Mouse (Mus musculus): ENCODE measurements around the gene Anxa10.
A peak's percentile ranks its signal among the peaks of the same experiment; 100 is the strongest.

Gene Anxa10

DNA sequence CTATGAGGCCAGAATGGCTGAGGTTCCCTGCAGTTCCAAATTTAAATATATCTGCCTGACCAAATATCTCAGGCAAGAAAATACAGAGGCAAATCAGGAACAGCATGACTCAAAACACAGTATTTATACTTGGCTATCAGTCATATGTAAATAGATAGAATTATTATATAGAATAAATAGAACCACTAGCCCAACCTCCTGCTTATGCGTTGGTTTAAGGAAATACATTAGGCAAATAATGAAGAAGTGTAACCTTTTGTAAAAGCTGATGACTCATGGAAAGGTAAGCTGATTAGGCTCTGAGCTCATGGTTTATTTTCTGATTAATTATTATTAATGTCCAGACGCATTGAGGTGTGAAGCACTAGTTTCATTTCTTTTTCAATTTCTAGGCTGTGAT lies at the start of gene Anxa10:
Gene Anxa10 (minus strand): TSS at position 53 of the 400 bp plus-strand sequence.
- no peak for DNase-seq

DNA sequence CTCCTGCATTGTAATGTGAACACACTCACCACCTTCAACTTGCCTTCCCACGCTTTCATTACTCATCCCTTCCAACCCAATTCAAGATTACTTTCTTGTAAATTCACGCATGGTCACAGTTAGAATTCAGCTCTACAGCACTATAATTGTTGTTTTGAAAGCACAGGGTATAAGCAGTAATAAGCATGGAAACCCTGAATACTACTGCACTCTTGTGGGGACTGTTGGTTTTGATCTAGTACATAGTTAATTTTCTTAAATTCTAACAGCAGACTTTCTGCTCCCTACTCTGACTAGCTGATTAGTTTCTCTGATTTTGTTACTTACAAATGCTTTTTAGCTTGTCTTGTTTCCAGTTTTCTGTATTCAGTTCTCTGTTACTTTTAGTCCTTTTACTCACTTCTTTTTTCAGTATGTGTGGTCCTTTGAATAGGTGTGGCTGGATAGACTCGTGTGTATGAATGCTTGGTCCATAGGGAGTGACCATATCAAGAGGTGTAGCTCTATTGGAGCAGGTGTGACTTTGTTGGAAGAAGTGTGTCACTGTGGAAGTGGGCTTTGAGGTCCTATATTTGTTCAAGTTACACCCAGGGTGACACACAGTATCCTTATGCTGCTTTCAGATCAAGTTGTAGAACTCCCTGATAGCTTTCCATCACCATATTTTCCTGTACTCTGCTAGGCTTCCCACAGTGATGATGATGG lies 9.9 kb upstream of the Anxa10 start:
- DNase-seq: no peak

DNA sequence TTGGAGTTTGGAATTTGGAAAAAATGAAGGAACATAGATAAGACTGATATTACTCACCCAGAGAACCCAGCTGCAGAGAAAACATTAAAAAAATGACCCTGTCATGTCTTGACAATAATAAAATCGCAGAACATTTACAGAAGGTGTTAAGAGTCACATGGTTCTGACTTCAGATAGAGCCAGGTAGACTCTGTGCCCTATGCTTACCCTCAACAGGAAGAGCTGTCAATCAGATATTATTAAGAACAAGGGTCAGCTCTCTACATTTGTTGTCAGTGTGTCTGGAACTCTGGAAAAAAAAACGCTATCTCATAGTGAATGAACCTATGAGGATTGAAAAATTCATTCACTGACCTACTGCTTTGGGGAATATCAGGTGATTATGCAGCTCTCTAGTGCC lies 25.7 kb downstream of the Anxa10 start:
- DNase-seq: no peak

DNA sequence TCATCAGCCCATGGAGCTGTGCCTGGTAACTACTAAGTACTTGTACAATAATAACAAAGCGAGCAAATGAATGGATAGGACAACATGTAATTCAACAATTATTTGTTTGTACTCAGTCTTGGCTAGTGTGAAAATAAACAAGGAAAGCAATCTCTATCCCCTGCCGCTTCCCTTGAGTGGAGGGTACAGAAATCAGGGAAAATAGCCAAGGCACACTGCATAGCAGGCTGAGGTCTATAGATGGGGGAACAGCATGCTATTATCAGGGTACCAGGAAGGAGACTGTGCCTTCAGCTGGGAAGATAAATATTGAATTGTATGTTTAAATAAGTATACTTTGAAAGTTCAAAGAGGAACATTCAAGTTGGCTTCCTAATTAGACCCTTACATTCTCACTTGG lies 41.1 kb downstream of the Anxa10 start:
- DNase-seq: no peak

DNA sequence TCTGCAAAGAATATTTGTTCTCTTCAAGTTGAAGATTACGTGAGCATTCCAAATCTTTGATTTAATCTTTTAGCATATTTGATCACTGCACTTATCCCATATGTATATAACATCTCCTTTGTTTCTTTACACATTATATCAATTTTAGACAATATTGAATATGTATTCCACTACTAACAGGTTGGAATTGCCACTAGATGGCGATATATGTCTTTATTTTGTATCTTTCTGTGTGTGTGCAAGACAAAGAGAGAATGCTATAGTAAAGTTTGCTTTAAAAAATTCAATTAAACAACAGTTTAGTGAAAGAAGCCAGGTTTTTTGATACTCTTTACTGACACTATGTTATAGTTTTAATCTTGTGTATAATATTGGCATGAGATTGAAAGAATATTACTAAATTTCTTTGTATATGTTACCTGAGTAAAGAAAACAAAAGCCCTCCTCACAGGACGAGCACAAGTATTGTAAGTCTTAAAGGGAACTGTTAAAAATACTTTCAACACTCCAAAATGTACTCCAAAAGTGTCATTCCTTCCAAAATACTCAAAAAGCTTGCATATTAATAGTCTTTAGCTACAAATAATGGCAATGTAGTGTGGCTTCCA lies 42.7 kb downstream of the Anxa10 start:
- peak; percentile 83 for DNase-seq

DNA sequence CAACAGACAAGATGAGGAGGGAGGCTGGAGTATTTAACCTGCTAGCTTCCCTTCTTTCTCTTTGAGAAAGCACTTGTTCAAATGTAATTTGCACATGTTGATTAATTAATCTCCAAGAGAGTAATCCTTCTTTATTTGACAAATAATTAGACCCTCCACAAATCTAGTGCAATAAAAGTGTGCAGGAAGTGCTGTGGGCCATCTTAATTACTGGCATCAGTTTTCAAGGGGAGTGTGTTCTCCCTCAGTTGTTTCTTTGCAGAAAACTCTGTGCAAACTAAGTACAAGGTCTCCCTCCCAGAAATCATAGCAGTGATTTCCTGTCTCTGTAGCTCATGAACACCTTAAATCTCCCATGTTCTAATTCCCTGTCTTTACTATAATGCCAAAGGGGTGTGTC lies 54.6 kb downstream of the Anxa10 start:
- DNase-seq: no peak

DNA sequence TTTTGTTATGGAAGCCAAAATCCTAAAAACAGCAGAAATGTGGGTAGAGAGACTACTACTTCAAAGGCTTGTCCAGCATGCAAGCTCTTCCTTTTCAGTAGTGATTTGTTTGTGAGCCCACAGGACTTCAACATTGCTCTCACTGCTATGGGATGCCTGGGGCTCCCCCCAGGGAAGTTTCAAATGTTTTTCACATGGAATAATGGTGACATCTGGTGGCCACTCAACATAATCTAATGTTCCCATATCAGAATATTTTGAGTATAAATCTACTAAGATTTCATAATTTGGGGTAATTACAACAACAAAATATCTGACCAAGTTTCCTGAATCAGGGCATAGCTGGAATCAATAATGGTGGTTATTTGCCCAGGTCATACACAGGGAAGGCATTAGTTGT lies 62.6 kb downstream of the Anxa10 start:
- DNase-seq: peak; percentile 39

DNA sequence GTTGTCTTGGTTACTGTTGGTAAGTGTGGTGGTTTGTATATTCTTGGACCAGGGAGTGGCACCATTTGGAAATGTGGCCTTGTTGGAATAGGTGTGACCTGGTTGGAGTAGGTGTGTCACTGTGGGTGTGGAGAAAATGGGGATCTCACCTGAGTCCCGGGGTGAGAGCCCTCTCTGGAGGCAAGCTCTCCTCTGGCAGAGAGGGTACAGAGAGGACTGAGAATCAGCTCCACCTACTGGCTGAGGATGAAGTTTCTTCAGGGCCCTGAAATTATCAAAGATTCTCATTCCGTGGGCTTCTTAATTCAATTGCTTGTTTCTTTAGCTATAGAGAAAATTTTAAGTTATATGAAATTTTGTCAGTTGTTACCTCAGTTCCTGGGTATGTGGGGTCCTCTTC lies 76.1 kb downstream of the Anxa10 start:
- DNase-seq: peak; percentile 30

DNA sequence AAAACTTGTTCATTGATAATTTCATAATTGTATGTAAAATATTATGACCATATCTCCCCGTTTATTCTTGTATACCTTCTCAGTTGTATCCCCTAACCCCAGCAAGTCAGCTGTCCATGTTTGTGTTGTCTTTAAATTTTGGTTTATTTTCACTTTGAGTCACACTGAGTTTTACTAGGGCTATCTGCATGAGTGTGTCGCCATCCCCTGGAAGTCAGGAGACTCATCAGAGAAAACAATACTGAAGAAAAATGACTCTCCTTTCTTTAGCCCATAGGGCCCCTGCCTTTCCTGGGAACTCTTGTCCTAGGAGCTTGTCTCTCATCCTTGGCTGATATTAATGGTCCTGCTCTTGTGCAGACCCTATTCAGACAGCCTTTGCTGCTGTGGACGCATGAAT lies 88.6 kb downstream of the Anxa10 start:
- DNase-seq: no peak

DNA sequence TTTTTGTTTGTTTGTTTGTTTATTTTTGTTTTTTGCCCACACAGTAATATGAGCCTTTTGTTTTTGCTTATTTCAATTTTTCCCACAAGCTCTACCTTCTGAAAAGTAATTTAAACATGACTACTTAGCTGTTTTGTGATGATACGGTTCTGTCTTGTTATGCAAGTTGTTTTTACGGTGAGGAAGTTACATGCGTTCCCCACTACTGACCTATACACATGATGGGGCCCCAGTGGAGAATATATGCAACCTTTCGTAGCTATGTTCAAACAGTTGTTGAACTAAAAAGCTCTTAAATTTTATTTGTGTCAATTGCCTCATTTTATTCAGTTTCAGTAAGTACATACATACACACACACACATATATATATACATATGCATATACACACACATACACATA lies 108.4 kb downstream of the Anxa10 start:
- DNase-seq: no peak

DNA sequence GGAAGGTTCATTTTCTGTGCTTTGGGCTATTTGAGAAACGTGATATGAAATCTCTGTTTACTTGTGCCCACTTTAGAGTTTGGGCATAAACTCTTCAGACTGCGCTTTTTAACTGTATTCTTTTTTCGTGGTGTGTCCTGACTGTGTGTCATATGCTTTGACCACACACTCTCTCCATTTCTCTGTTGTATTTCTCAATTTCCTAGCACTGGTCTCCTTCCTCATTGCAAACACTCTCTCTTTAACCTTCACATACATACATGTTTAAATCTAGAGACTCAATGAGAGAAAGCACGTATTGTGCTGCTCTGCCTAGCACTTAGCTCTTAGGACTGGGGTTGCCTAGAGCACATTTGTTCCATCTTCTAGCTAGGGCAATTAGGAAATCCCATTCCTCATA lies 108.8 kb downstream of the Anxa10 start:
- DNase-seq: no peak
